Mouse (Mus musculus) MEL (cell line): ENCODE data around the gene Cd300lf. TPM values are rescaled to one million over a fixed set of nuclear protein-coding genes. Genes with fewer than 3 reads are reported as not detected.

Experiments used
- DNase-seq: peaks from one replicate; pipeline ENCODE4 v3.0.0; 2011; ENCODE audit warnings: low read depth, low spot score
- H3K27ac ChIP-seq: 2 replicates; pipeline ENCODE4 v1.5.1; 2012; ENCODE audit warnings: low read depth, mild to moderate bottlenecking, control low read depth, low read length, moderate library complexity; ENCODE audit not compliant: control insufficient read depth
- H3K27me3 ChIP-seq, 2 experiments: fragments of 150-350 bp in 1 of 2; sonication (generic) in 1 of 2; 2 replicates each; pipeline ENCODE4 v1.6.1; 2012; ENCODE audit warnings: low read length in 2 of 2, mild to moderate bottlenecking in 2 of 2, improper control_type of control experiment in 1 of 2, moderate library complexity in 1 of 2; ENCODE audit not compliant: insufficient read depth in 2 of 2, control insufficient read depth in 1 of 2
- H3K36me3 ChIP-seq, 2 experiments: 2 replicates each; pipeline ENCODE4 v1.6.1; 2012 to 2014; ENCODE audit warnings: low read length in 2 of 2, improper control_type of control experiment in 1 of 2, inconsistent platforms in 1 of 2, mild to moderate bottlenecking in 1 of 2; ENCODE audit not compliant: insufficient read depth in 2 of 2, control insufficient read depth in 1 of 2
- H3K4me1 ChIP-seq, 2 experiments: fragments of 150-350 bp in 1 of 2; sonication (generic) in 1 of 2; 2 replicates each; pipeline ENCODE4 v1.6.1; 2012; ENCODE audit warnings: low read length in 2 of 2, improper control_type of control experiment in 1 of 2, mild to moderate bottlenecking in 1 of 2; ENCODE audit not compliant: insufficient read depth in 2 of 2, control insufficient read depth in 1 of 2
- H3K4me3 ChIP-seq, 2 experiments: fragments of 150-350 bp in 1 of 2; sonication (generic) in 1 of 2; 2 replicates each; pipeline ENCODE4 v1.5.1; 2012; ENCODE audit warnings: low read depth in 2 of 2, low read length in 2 of 2, mild to moderate bottlenecking in 2 of 2, moderate library complexity in 2 of 2, control low read depth in 1 of 2, improper control_type of control experiment in 1 of 2; ENCODE audit not compliant: control insufficient read depth in 1 of 2, insufficient read depth in 1 of 2
- H3K79me2 ChIP-seq: 2 replicates; pipeline ENCODE4 v1.6.1; 2012; ENCODE audit warnings: mild to moderate bottlenecking, low read length, moderate library complexity; ENCODE audit not compliant: control insufficient read depth, poor library complexity, insufficient read depth
- H3K9ac ChIP-seq: 2 replicates; pipeline ENCODE4 v1.6.1; 2012; ENCODE audit warnings: low read depth, mild to moderate bottlenecking, control low read depth, low read length, moderate library complexity; ENCODE audit not compliant: control insufficient read depth, poor library complexity, severe bottlenecking
- H3K9me3 ChIP-seq: fragments of 150-350 bp; sonication (generic); replicated peaks from 2 replicates; pipeline ENCODE4 v1.6.1; 2012; ENCODE audit warnings: mild to moderate bottlenecking, low read length, improper control_type of control experiment, moderate library complexity; ENCODE audit not compliant: insufficient read depth
- BHLHE40 ChIP-seq: IDR thresholded peaks from 2 replicates; pipeline ENCODE4 v1.6.1; 2012; ENCODE audit warnings: low read depth, mild to moderate bottlenecking, inconsistent platforms, low read length, improper control_type of control experiment, borderline replicate concordance
- CHD2 ChIP-seq: IDR thresholded peaks from 2 replicates; pipeline ENCODE4 v1.6.1; 2011; ENCODE audit warnings: low read length, improper control_type of control experiment
- CTCF ChIP-seq, 3 experiments: IDR thresholded peaks in 2 of 3; conservative IDR thresholded peaks in 1 of 3; 2 replicates each; pipeline ENCODE4 v1.5.1; 2011 to 2012; ENCODE audit warnings: low read length in 3 of 3, low read depth in 2 of 3, mild to moderate bottlenecking in 2 of 3, improper control_type of control experiment in 1 of 3, inconsistent platforms in 1 of 3, mixed read lengths in 1 of 3, moderate library complexity in 1 of 3; ENCODE audit not compliant: control insufficient read depth in 1 of 3, insufficient read depth in 1 of 3, poor library complexity in 1 of 3, severe bottlenecking in 1 of 3
- EP300 ChIP-seq, 2 experiments: IDR thresholded peaks; 2 replicates each; pipeline ENCODE4 v1.6.1; 2011; ENCODE audit warnings: improper control_type of control experiment in 2 of 2, low read length in 2 of 2, low read depth in 1 of 2, mild to moderate bottlenecking in 1 of 2
- GATA1 ChIP-seq: IDR thresholded peaks from 2 replicates; pipeline ENCODE4 v1.6.1; 2011; ENCODE audit warnings: low read depth, low read length, improper control_type of control experiment
- HCFC1 ChIP-seq: IDR thresholded peaks from 2 replicates; pipeline ENCODE4 v1.6.1; 2012; ENCODE audit warnings: low read depth, mild to moderate bottlenecking, inconsistent platforms, low read length, improper control_type of control experiment, moderate library complexity
- JUND ChIP-seq: IDR thresholded peaks from 2 replicates; pipeline ENCODE4 v1.6.1; 2011; ENCODE audit warnings: low read depth, mild to moderate bottlenecking, improper control_type of control experiment, low read length
- KAT2A ChIP-seq: conservative IDR thresholded peaks from 2 replicates; pipeline ENCODE4 v1.6.1; 2012; ENCODE audit warnings: low read depth, low read length, improper control_type of control experiment, inconsistent platforms
- MAX ChIP-seq: IDR thresholded peaks from 2 replicates; pipeline ENCODE4 v1.6.1; 2011; ENCODE audit warnings: low read length, improper control_type of control experiment
- MAZ ChIP-seq: IDR thresholded peaks from 2 replicates; pipeline ENCODE4 v1.6.1; 2012; ENCODE audit warnings: low read depth, mild to moderate bottlenecking, inconsistent platforms, low read length, improper control_type of control experiment
- MEF2A ChIP-seq: IDR thresholded peaks from 2 replicates; pipeline ENCODE4 v1.6.1; 2014; ENCODE audit warnings: low read depth, mild to moderate bottlenecking, inconsistent platforms, low read length, improper control_type of control experiment; ENCODE audit not compliant: poor library complexity, insufficient replicate concordance, severe bottlenecking; ENCODE audit errors: extremely low read depth
- NELFE ChIP-seq: IDR thresholded peaks from 2 replicates; pipeline ENCODE4 v1.6.1; 2011; ENCODE audit warnings: low read depth, low read length, improper control_type of control experiment
- NRF1 ChIP-seq: IDR thresholded peaks from 2 replicates; pipeline ENCODE4 v1.6.1; 2014; ENCODE audit warnings: low read depth, mild to moderate bottlenecking, inconsistent platforms, low read length, improper control_type of control experiment, moderate library complexity; ENCODE audit not compliant: poor library complexity, insufficient read depth, severe bottlenecking
- POLR2A ChIP-seq, 2 experiments: IDR thresholded peaks; 2 replicates each; pipeline ENCODE4 v1.6.1; 2011 to 2012; ENCODE audit warnings: low read length in 2 of 2, mild to moderate bottlenecking in 2 of 2, control low read depth in 1 of 2, improper control_type of control experiment in 1 of 2, low read depth in 1 of 2, moderate library complexity in 1 of 2; ENCODE audit not compliant: control insufficient read depth in 1 of 2, insufficient read depth in 1 of 2, poor library complexity in 1 of 2
- POLR2AphosphoS2 ChIP-seq: IDR thresholded peaks from 2 replicates; pipeline ENCODE4 v1.6.1; 2011; ENCODE audit warnings: low read length, improper control_type of control experiment
- SIN3A ChIP-seq: IDR thresholded peaks from 2 replicates; pipeline ENCODE4 v1.6.1; 2012; ENCODE audit warnings: low read length, improper control_type of control experiment, inconsistent platforms
- SMC3 ChIP-seq: IDR thresholded peaks from 2 replicates; pipeline ENCODE4 v1.6.1; 2011; ENCODE audit warnings: low read depth, low read length, improper control_type of control experiment
- USF2 ChIP-seq, 2 experiments: IDR thresholded peaks; 2 replicates each; pipeline ENCODE4 v1.6.1; 2011 to 2012; ENCODE audit warnings: improper control_type of control experiment in 2 of 2, low read length in 2 of 2, borderline replicate concordance in 1 of 2, inconsistent platforms in 1 of 2, low read depth in 1 of 2, mild to moderate bottlenecking in 1 of 2; ENCODE audit not compliant: insufficient read depth in 1 of 2
- ZC3H11A ChIP-seq: IDR thresholded peaks from 2 replicates; pipeline ENCODE4 v1.6.1; 2012; ENCODE audit warnings: low read depth, mild to moderate bottlenecking, inconsistent platforms, low read length, improper control_type of control experiment
- polyA plus RNA-seq, 2 experiments: library from polyadenylated mRNA; stranded (reverse) in 1 of 2; unstranded in 1 of 2; fragments of >175 nt in 1 of 2; fragments of >200 nt in 1 of 2; gene quantifications; 2 replicates each; pipeline versions ENCODE4 v1.2.1 to v1.2.4; 2012; ENCODE audit warnings: low replicate concordance in 2 of 2, low read depth in 1 of 2; ENCODE audit not compliant: insufficient read length in 2 of 2, insufficient read depth in 1 of 2, missing spikeins in 1 of 2
- total RNA-seq: library from RNA; depleted of rRNA; stranded (reverse); fragments of 300-350 nt; gene quantifications from 2 replicates; pipeline ENCODE4 v1.2.3, GENCODE M21; 2012

Gene Cd300lf
- total and polyA plus RNA-seq, 3 experiments, result 0.12 to 0.46 TPM; not detected in 1

GRCm38 (mm10) chr11:115075407-115075806 lies 58.4 kb downstream of the Cd300lf start:
- Histone ChIP-seq H3K79me2 (no peaks in the 10 kb centered on the region), H3K27ac (no peak overlapping the region), H3K4me1 (peaks cover 6 to 19% of the 10 kb centered on the region in 2 experiments; a peak in 3 of 4 replicates)

GRCm38 (mm10) chr11:115073002-115073401 lies 60.8 kb downstream of the Cd300lf start:
- no peaks in the 10 kb centered on the region for H3K79me2 ChIP-seq
- peaks cover 0 to 10% of the 10 kb centered on the region in 2 experiments; a peak in 2 of 4 replicates for H3K4me1 ChIP-seq
- H3K27ac ChIP-seq, result no peak overlapping the region
- no peak overlapping the region for H3K4me3 ChIP-seq
- DNase-seq, result no peak
- peaks cover 0 to 6% of the 10 kb centered on the region in 2 experiments; a peak in 1 of 4 replicates for H3K36me3 ChIP-seq
- H3K9me3 ChIP-seq, result no peaks in the 10 kb centered on the region
- no peak for TF ChIP-seq CHD2
- no peak overlapping the region for H3K9ac ChIP-seq
- no peaks in the 10 kb centered on the region for H3K27me3 ChIP-seq

More at GRCm38 (mm10) chr11:115075407-115075806, 58.4 kb downstream of the Cd300lf start:
- no peak for DNase-seq
- TF ChIP-seq USF2 (IDR thresholded peaks at IDR 0.05; ENCODE audit: borderline replicate concordance in 1 of 2, insufficient read depth in 1 of 2, low read depth in 1 of 2, low read length in 2 of 2) (no peak), EP300 (IDR thresholded peaks at IDR 0.05; ENCODE audit: low read depth in 1 of 2, low read length in 2 of 2) (no peak), POLR2A (IDR thresholded peaks at IDR 0.05; ENCODE audit: control insufficient read depth in 1 of 2, insufficient read depth in 1 of 2, low read depth in 1 of 2, low read length in 2 of 2, poor library complexity in 1 of 2) (no peak), ZC3H11A (no peak), HCFC1 (no peak), MEF2A (no peak), KAT2A (no peak), BHLHE40 (no peak), MAX (no peak), NELFE (no peak), JUND (no peak), CHD2 (no peak), SIN3A (no peak), CTCF (IDR thresholded peaks at IDR 0.05 in 2 of 3, conservative IDR thresholded peaks at IDR 0.05 in 1 of 3; ENCODE audit: control insufficient read depth in 1 of 3, insufficient read depth in 1 of 3, low read depth in 2 of 3, low read length in 3 of 3, poor library complexity in 1 of 3, severe bottlenecking in 1 of 3) (no peak), SMC3 (no peak), POLR2AphosphoS2 (no peak), NRF1 (no peak), GATA1 (no peak), MAZ (no peak)
- peaks cover 0 to 6% of the 10 kb centered on the region in 2 experiments; a peak in 1 of 4 replicates for H3K36me3 ChIP-seq
- H3K4me3 ChIP-seq, result no peak overlapping the region
- H3K27me3 ChIP-seq, result no peaks in the 10 kb centered on the region
- H3K9me3 ChIP-seq, result no peaks in the 10 kb centered on the region
- no peak overlapping the region for H3K9ac ChIP-seq
